Mouse (Mus musculus): ENCODE measurements around the gene C1rl.

The C1rl gene

GRCm38 (mm10) chr6:124492842-124493561 lies at the start of gene C1rl:
C1rl (plus strand) TSS chr6:124493113.
- peak; percentile 96 for DNase-seq (ENCODE audit: low read depth, low spot score)

- no peak for DNase-seq (ENCODE audit: low read depth, low spot score)
Measured at GRCm38 (mm10) chr6:124443338-124443737, 49.6 kb upstream of the C1rl start.

- no peak for DNase-seq (ENCODE audit: low read depth, low spot score)
Measured at GRCm38 (mm10) chr6:124446024-124446423, 46.9 kb upstream of the C1rl start.

- DNase-seq (ENCODE audit: low read depth, low spot score), result no peak
Measured at GRCm38 (mm10) chr6:124446459-124446858, 46.5 kb upstream of the C1rl start.

GRCm38 (mm10) chr6:124447356-124447755 lies 45.6 kb upstream of the C1rl start:
- DNase-seq (ENCODE audit: low read depth, low spot score), result no peak

- peak; percentile 68 for DNase-seq (ENCODE audit: low read depth, low spot score)
Measured at GRCm38 (mm10) chr6:124448186-124448852, 44.6 kb upstream of the C1rl start.

- peak; percentile 36 for DNase-seq (ENCODE audit: low read depth, low spot score)
Measured at GRCm38 (mm10) chr6:124448959-124449667, 43.8 kb upstream of the C1rl start.

GRCm38 (mm10) chr6:124449668-124450383 lies 43.1 kb upstream of the C1rl start:
- DNase-seq (ENCODE audit: low read depth, low spot score), result peak; percentile 35

- DNase-seq (ENCODE audit: low read depth, low spot score), result peak; percentile 56
Measured at GRCm38 (mm10) chr6:124451995-124452394, 40.9 kb upstream of the C1rl start.

- peak; percentile 85 for DNase-seq (ENCODE audit: low read depth, low spot score)
Measured at GRCm38 (mm10) chr6:124453756-124454155, 39.2 kb upstream of the C1rl start.

- DNase-seq (ENCODE audit: low read depth, low spot score), result no peak
Measured at GRCm38 (mm10) chr6:124456243-124456642, 36.7 kb upstream of the C1rl start.

GRCm38 (mm10) chr6:124457827-124458226 lies 35.1 kb upstream of the C1rl start:
- DNase-seq (ENCODE audit: low read depth, low spot score), result no peak

GRCm38 (mm10) chr6:124458505-124458904 lies 34.4 kb upstream of the C1rl start:
- DNase-seq (ENCODE audit: low read depth, low spot score), result no peak

- no peak for DNase-seq (ENCODE audit: low read depth, low spot score)
Measured at GRCm38 (mm10) chr6:124459388-124459787, 33.5 kb upstream of the C1rl start.

- DNase-seq (ENCODE audit: low read depth, low spot score), result no peak
Measured at GRCm38 (mm10) chr6:124463881-124464291, 29.0 kb upstream of the C1rl start.

GRCm38 (mm10) chr6:124464305-124465271 lies 28.3 kb upstream of the C1rl start, which contains the start of gene Clstn3:
Clstn3 (minus strand) TSS chr6:124464794.
- peak; percentile 76 for DNase-seq (ENCODE audit: low read depth, low spot score)

- DNase-seq (ENCODE audit: low read depth, low spot score), result no peak
Measured at GRCm38 (mm10) chr6:124465299-124465698, 27.6 kb upstream of the C1rl start.

- no peak for DNase-seq (ENCODE audit: low read depth, low spot score)
Measured at GRCm38 (mm10) chr6:124465729-124466128, 27.2 kb upstream of the C1rl start.

- no peak for DNase-seq (ENCODE audit: low read depth, low spot score)
Measured at GRCm38 (mm10) chr6:124471121-124471520, 21.8 kb upstream of the C1rl start.
